Mouse (Mus musculus) 416B (cell line): ENCODE measurements at regions not wholly inside any gene's neighbourhood (a gene's known extent, or its start where the extent isn't known, plus 50 kb on each side); places are given as distances from the start of the nearest gene placed in this dataset.
A peak's percentile ranks its signal among the peaks of the same experiment; 100 is the strongest.

Source experiments
- DNase-seq: peaks from one replicate; pipeline ENCODE4 v3.0.0; 2011; ENCODE audit warnings: low read depth

DNA sequence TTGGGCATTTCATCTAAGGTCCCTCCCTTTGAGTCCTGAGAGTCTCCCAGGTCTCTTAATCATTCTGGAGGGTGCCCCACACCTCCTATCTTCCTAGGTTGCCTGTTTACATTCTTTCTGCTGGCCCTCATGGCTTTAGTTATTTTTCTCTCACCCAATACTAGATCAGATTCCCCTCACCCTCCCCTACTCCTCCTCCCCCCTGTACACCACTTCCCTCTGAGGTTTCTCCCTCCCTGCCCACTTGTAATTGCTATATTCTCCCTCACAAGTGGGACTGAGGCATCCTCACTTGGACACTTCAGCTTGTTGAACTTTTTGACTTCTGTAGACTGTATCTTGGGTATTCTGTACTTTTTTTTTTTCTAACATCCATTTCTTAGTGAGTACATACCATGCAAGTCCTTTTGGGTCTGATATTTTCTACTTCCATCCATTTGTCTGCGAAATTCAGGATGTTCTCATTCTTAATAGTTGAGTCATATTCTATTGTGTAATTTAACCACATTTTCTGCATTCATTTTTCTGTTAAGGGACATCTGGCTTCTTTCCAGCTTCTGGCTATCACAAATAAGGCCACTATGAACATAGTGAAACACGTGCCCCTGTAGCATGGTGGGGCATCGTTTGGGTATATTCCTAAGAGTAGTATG is 113.3 kb downstream of the 4931408C20Rik start:
- peak; percentile 63 for DNase-seq

- peak; percentile 1 for DNase-seq
Observed at GRCm38 (mm10) chr1:26559505-26559904, 127.8 kb downstream of the 4931408C20Rik start.

GRCm38 (mm10) chr1:26524537-26524936 is 162.7 kb downstream of the 4931408C20Rik start:
- no peak for DNase-seq

DNA sequence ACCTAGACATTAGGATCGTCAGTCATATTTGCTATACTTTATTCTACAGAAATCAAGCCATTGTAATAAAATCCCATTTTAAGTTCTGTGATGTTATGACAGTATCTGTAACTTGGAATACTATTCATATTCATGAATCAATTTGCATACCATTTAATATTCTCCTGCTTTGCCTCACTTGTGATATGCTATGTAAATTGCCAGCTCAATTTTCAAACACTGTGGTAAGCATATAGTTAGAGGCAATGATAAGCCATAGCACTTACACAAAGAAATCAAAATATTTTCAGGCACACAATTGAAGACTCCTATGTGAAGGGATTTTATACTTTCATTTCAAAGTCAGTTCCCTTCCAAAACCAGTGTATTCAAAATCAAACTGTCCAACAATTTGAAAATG is 175.9 kb downstream of the 4931408C20Rik start:
- no peak for DNase-seq
